Mouse (Mus musculus) heart, postnatal 25 days (tissue): ENCODE data around the gene Abr. TPM values are rescaled to one million over a fixed set of nuclear protein-coding genes. Genes with fewer than 3 reads are reported as not detected.

ENCODE experiments used
- DNase-seq: peaks from one replicate; pipeline ENCODE4 v3.0.0; 2022; ENCODE audit warnings: low spot score
- intact Hi-C: fragments of 180-260 bp; cut with DNase I; formaldehyde crosslinking; loops from one replicate; pipeline ENCODE4 v1.15.1; 2025
- total RNA-seq, 2 experiments: library from RNA; stranded (reverse); gene quantifications; 2 replicates each; pipeline ENCODE4 v1.2.3; 2021

Abr gene
- total RNA-seq, 2 experiments from 2014 or later, result 26.2 to 29.5 TPM

- intact Hi-C loops, result loop anchor here (2.0 to 5.0 kb wide), 2 partner anchors 72 to 82 kb away; no protein-coding TSS in a partner anchor
- peak; percentile 89 for DNase-seq
These were observed 223.1 kb downstream of the Abr start, which contains the start of gene Nxn for GRCm38 (mm10) chr11:76398798-76399586. Gene Nxn, minus strand, starts transcription at chr11:76399140.

- intact Hi-C loops, result loop anchor here (2.0 to 5.0 kb wide), 2 partner anchors 72 to 81 kb away; no protein-coding TSS in a partner anchor
- no peak for DNase-seq
These were observed 223.8 kb downstream of the Abr start for GRCm38 (mm10) chr11:76398312-76398797.

GRCm38 (mm10) chr11:76397650-76398311, 224.3 kb downstream of the Abr start:
- intact Hi-C loops, result loop anchor here (2.0 to 5.0 kb wide), 3 partner anchors 17 to 80 kb away; no protein-coding TSS in a partner anchor
- no peak for DNase-seq

GRCm38 (mm10) chr11:76392996-76393395, 229.1 kb downstream of the Abr start:
- intact Hi-C loops, result no loop called here
- no peak for DNase-seq

GRCm38 (mm10) chr11:76392532-76392931, 229.6 kb downstream of the Abr start:
- intact Hi-C loops, result no loop called here
- no peak for DNase-seq

- intact Hi-C loops, result no loop called here
- DNase-seq, result no peak
These were observed 233.4 kb downstream of the Abr start for GRCm38 (mm10) chr11:76388711-76389110.

GRCm38 (mm10) chr11:76387097-76387496, 235.0 kb downstream of the Abr start:
- intact Hi-C loops, result no loop called here
- DNase-seq, result no peak

- no peak for DNase-seq
- intact Hi-C loops, result no loop called here
These were observed 236.4 kb downstream of the Abr start for GRCm38 (mm10) chr11:76385746-76386145.

- intact Hi-C loops, result no loop called here
- DNase-seq, result no peak
These were observed 237.1 kb downstream of the Abr start for GRCm38 (mm10) chr11:76385017-76385416.

- DNase-seq, result no peak
- intact Hi-C loops, result no loop called here
These were observed 237.8 kb downstream of the Abr start for GRCm38 (mm10) chr11:76384307-76384706.

GRCm38 (mm10) chr11:76382711-76383324, 239.3 kb downstream of the Abr start:
- intact Hi-C loops, result no loop called here
- DNase-seq, result no peak

- intact Hi-C loops, result loop anchor here (2.0 kb wide), 1 partner anchor 15 kb away; no protein-coding TSS in a partner anchor
- no peak for DNase-seq
These were observed 240.8 kb downstream of the Abr start for GRCm38 (mm10) chr11:76381201-76381885.

- intact Hi-C loops, result loop anchor here (2.0 kb wide), 1 partner anchor 17 kb away; no protein-coding TSS in a partner anchor
- peak; percentile 67 for DNase-seq
These were observed 242.1 kb downstream of the Abr start for GRCm38 (mm10) chr11:76379921-76380544.

- intact Hi-C loops, result no loop called here
- DNase-seq, result no peak
These were observed 245.7 kb downstream of the Abr start for GRCm38 (mm10) chr11:76376425-76376824.

- peak; percentile 55 for DNase-seq
- intact Hi-C loops, result no loop called here
These were observed 247.5 kb downstream of the Abr start for GRCm38 (mm10) chr11:76374491-76375185.

GRCm38 (mm10) chr11:76372534-76372933, 249.6 kb downstream of the Abr start:
- peak; percentile 41 for DNase-seq

GRCm38 (mm10) chr11:76372120-76372519, 250.0 kb downstream of the Abr start:
- DNase-seq, result no peak
- intact Hi-C loops, result no loop called here

More at GRCm38 (mm10) chr11:76372534-76372933, 249.6 kb downstream of the Abr start:
- intact Hi-C loops, result no loop called here

GRCm38 (mm10) chr11:76370491-76370890, 251.6 kb downstream of the Abr start:
- intact Hi-C loops, result no loop called here

More at GRCm38 (mm10) chr11:76370491-76370890, 251.6 kb downstream of the Abr start:
- no peak for DNase-seq
